Mouse (Mus musculus) embryonic facial prominence, embryonic 14.5 days (tissue): ENCODE results near the gene Cdk20. TPM values are rescaled to one million over a fixed set of nuclear protein-coding genes. Genes with fewer than 3 reads are reported as not detected.

Source experiments
- ATAC-seq: fragments of 200-750 bp; cut with Nextera tagmentation; 2 replicates; pipeline ENCODE4 v1.8.0; 2017; ENCODE audit warnings: low read depth, moderate number of reproducible peaks, moderate TSS enrichment
- DNase-seq: peaks from one replicate; pipeline ENCODE4 v3.0.0-alpha.2; 2015; ENCODE audit warnings: low spot score
- H3K27ac ChIP-seq: fragments of 300-500 bp; sonication (generic); replicated peaks from 2 replicates; pipeline ENCODE4 v1.5.1; 2014; ENCODE audit warnings: low read depth, mild to moderate bottlenecking, low read length, moderate library complexity
- H3K27me3 ChIP-seq: fragments of 300-500 bp; sonication (generic); replicated peaks from 2 replicates; pipeline ENCODE4 v1.6.1; 2014; ENCODE audit warnings: low read length; ENCODE audit not compliant: control insufficient read depth, insufficient read depth
- H3K36me3 ChIP-seq: fragments of 300-500 bp; sonication (generic); 2 replicates; pipeline ENCODE4 v1.6.1; 2014; ENCODE audit warnings: low read length, mixed read lengths; ENCODE audit not compliant: control insufficient read depth, insufficient read depth
- H3K4me1 ChIP-seq: fragments of 300-500 bp; sonication (generic); 2 replicates; pipeline ENCODE4 v1.6.1; 2014; ENCODE audit warnings: antibody characterized with exemption, low read length; ENCODE audit not compliant: control insufficient read depth, insufficient read depth
- H3K4me2 ChIP-seq: fragments of 300-500 bp; sonication (generic); 2 replicates; pipeline ENCODE4 v1.6.1; 2014; ENCODE audit warnings: low read depth, mild to moderate bottlenecking, low read length, moderate library complexity, mixed read lengths
- H3K4me3 ChIP-seq: fragments of 300-500 bp; sonication (generic); 2 replicates; pipeline ENCODE4 v1.5.1; 2014; ENCODE audit warnings: low read depth, mild to moderate bottlenecking, low read length
- H3K9ac ChIP-seq: fragments of 300-500 bp; sonication (generic); 2 replicates; pipeline ENCODE4 v1.6.1; 2014; ENCODE audit warnings: low read depth, mild to moderate bottlenecking, low read length, moderate library complexity, mixed read lengths
- H3K9me3 ChIP-seq: fragments of 300-500 bp; sonication (generic); 2 replicates; pipeline ENCODE4 v1.6.1; 2016; ENCODE audit warnings: low read length; ENCODE audit not compliant: control insufficient read depth
- WGBS: fragments of 180-500 bp; shearing (Covaris S2); extraction: QIAGEN DNeasy Blood & Tissue Kit; methylation state at CpG from one replicate; pipeline ENCODE4 v1.1.7; 2014; 5-methylcytosine and 5-hydroxymethylcytosine counted together
- polyA plus RNA-seq: library from polyadenylated mRNA; unstranded; fragments of >200 nt; fragmentation: Nextera tagmentation; extraction: Ambion mirVana; gene quantifications from 2 replicates; pipeline ENCODE4 v1.2.1, GENCODE M21; 2014

The Cdk20 gene
- polyA plus RNA-seq, 1 experiment from 2014 or later = 11.6 TPM

GRCm38 (mm10) chr13:64402006-64402405, 30.1 kb upstream of the Cdk20 start:
- 33% methylated on average over 3 of the region's 3 CpGs for WGBS
- H3K4me1 ChIP-seq = peaks cover 12% of the 10 kb centered on the region; the same call in 1 of the 2 replicates
- no peak overlapping the region for H3K4me3 ChIP-seq
- DNase-seq (peak; percentile 22), ATAC-seq (no peak)
- H3K27me3 ChIP-seq = no peaks in the 10 kb centered on the region
- no peak overlapping the region for H3K9ac ChIP-seq
- peak overlapping the region; percentile 40; the same call in 1 of the 2 replicates for H3K27ac ChIP-seq
- H3K36me3 ChIP-seq = no peaks in the 10 kb centered on the region
- H3K4me2 ChIP-seq = no peak overlapping the region
- H3K9me3 ChIP-seq = no peaks in the 10 kb centered on the region

DNA sequence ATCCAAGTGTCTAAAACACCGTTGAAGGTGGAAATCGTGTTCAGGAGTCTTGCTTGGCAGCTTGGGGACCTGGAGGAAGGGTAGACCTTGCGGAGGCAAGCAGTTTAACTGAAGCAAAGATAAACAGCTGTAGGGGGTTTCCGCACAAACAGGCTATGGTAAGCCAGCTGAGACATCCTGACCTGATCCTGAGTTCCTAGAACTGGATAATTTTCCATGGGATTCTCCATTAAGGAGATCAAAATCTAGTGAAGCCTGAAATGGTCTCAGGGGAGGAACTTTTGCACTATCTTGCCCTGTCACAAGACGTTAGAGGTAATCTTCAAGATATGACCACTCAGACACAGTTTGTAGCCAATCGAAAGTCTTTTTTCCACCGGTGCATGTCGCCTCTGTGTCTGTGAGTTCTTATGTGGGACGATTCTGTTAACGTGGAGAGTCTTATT, 29.6 kb upstream of the Cdk20 start:
- DNase-seq (no peak), ATAC-seq (no peak)
- no peaks in the 10 kb centered on the region for H3K36me3 ChIP-seq
- H3K4me3 ChIP-seq = no peak overlapping the region
- no peaks in the 10 kb centered on the region for H3K27me3 ChIP-seq
- H3K4me2 ChIP-seq = no peak overlapping the region
- H3K9me3 ChIP-seq = no peaks in the 10 kb centered on the region
- 77% methylated on average over 10 of the region's 10 CpGs for WGBS
- H3K9ac ChIP-seq = no peak overlapping the region
- H3K27ac ChIP-seq = no peak overlapping the region
- peaks cover 12% of the 10 kb centered on the region; the same call in 1 of the 2 replicates for H3K4me1 ChIP-seq

GRCm38 (mm10) chr13:64402951-64403460, 29.1 kb upstream of the Cdk20 start:
- no peaks in the 10 kb centered on the region for H3K9me3 ChIP-seq
- no peak overlapping the region for H3K9ac ChIP-seq
- H3K36me3 ChIP-seq = no peaks in the 10 kb centered on the region
- peaks cover 12% of the 10 kb centered on the region; the same call in 1 of the 2 replicates for H3K4me1 ChIP-seq
- H3K4me2 ChIP-seq = no peak overlapping the region
- no peaks in the 10 kb centered on the region for H3K27me3 ChIP-seq
- H3K27ac ChIP-seq = no peak overlapping the region
- no peak overlapping the region for H3K4me3 ChIP-seq
- DNase-seq = no peak
- 85% methylated on average over 8 of the region's 8 CpGs for WGBS
- no peak for ATAC-seq

DNA sequence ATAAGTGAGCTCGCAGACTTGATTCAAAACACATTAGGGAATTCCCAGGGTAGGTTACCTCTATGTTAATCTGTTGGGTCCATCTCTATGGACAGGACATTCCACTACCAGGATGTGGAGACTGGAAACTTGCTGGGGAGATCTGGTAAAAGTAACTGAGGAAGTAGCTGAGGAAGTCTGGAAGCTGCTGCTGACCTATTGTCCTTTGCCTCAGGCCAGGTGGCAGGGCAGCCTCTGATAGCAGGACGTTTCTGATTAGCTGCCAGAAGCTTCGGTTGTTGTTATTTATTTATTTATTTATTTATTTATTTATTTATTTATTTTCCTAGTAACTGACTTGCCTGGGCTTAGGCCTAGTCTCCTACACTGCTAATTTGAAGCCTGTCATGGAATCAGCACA, 28.6 kb upstream of the Cdk20 start:
- Histone ChIP-seq H3K9ac (no peak overlapping the region), H3K27ac (no peak overlapping the region), H3K27me3 (no peaks in the 10 kb centered on the region), H3K9me3 (no peaks in the 10 kb centered on the region), H3K36me3 (no peaks in the 10 kb centered on the region), H3K4me3 (no peak overlapping the region), H3K4me1 (peaks cover 12% of the 10 kb centered on the region; the same call in 1 of the 2 replicates), H3K4me2 (no peak overlapping the region)
- DNase-seq (no peak), ATAC-seq (no peak)
- 46% methylated on average over 3 of the region's 3 CpGs for WGBS

GRCm38 (mm10) chr13:64405550-64405949, 26.6 kb upstream of the Cdk20 start:
- 74% methylated on average over 6 of the region's 6 CpGs for WGBS
- no peak overlapping the region for H3K27ac ChIP-seq
- H3K4me1 ChIP-seq = peaks cover 12% of the 10 kb centered on the region; the same call in 1 of the 2 replicates
- peak; percentile 11 for DNase-seq
- H3K4me2 ChIP-seq = no peak overlapping the region
- no peaks in the 10 kb centered on the region for H3K27me3 ChIP-seq
- no peaks in the 10 kb centered on the region for H3K9me3 ChIP-seq
- no peak overlapping the region for H3K9ac ChIP-seq
- no peak overlapping the region for H3K4me3 ChIP-seq
- H3K36me3 ChIP-seq = no peaks in the 10 kb centered on the region
- ATAC-seq = no peak

- no peak for ATAC-seq
- H3K9ac ChIP-seq = no peak overlapping the region
- no peak overlapping the region for H3K27ac ChIP-seq
- no peaks in the 10 kb centered on the region for H3K36me3 ChIP-seq
- H3K27me3 ChIP-seq = no peaks in the 10 kb centered on the region
- DNase-seq = no peak
- 87% methylated on average over 5 of the region's 5 CpGs for WGBS
- no peaks in the 10 kb centered on the region for H3K4me1 ChIP-seq
- H3K9me3 ChIP-seq = no peaks in the 10 kb centered on the region
- no peak overlapping the region for H3K4me2 ChIP-seq
- H3K4me3 ChIP-seq = no peak overlapping the region
Measured at GRCm38 (mm10) chr13:64407992-64408391, 24.1 kb upstream of the Cdk20 start.

GRCm38 (mm10) chr13:64410604-64411003, 21.5 kb upstream of the Cdk20 start:
- Histone ChIP-seq H3K27me3 (no peaks in the 10 kb centered on the region), H3K9me3 (no peaks in the 10 kb centered on the region), H3K27ac (no peak overlapping the region), H3K36me3 (no peaks in the 10 kb centered on the region), H3K4me2 (no peak overlapping the region), H3K4me3 (no peak overlapping the region), H3K9ac (no peak overlapping the region), H3K4me1 (no peaks in the 10 kb centered on the region)
- WGBS = 78% methylated on average over 5 of the region's 5 CpGs
- no peak; the same call in 1 of the 2 replicates for ATAC-seq
- peak; percentile 47 for DNase-seq

DNA sequence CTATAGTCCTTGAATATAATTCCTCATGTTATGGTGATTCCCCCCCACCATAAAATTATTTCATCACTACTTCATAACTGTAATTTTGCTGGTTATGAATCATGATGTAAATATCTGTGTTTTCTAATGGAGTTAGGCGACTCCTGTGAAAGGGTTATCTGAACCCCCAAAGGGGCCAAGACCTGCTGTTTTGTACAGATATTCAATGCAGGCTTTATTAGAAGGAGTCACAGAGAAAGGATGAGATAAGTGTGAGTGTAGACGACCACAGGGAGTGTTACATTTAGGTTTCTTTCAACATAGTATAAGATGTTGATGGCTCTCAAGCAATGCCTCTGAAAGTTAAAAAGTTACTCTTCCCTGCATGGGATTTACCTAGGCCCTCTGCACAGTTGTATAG, 20.8 kb upstream of the Cdk20 start:
- no peak for ATAC-seq
- H3K9me3 ChIP-seq = no peaks in the 10 kb centered on the region
- H3K27ac ChIP-seq = no peak overlapping the region
- no peak overlapping the region for H3K4me3 ChIP-seq
- no peaks in the 10 kb centered on the region for H3K4me1 ChIP-seq
- 68% methylated on average over 2 of the region's 2 CpGs for WGBS
- H3K27me3 ChIP-seq = no peaks in the 10 kb centered on the region
- H3K9ac ChIP-seq = no peak overlapping the region
- no peaks in the 10 kb centered on the region for H3K36me3 ChIP-seq
- DNase-seq = no peak
- H3K4me2 ChIP-seq = no peak overlapping the region

DNA sequence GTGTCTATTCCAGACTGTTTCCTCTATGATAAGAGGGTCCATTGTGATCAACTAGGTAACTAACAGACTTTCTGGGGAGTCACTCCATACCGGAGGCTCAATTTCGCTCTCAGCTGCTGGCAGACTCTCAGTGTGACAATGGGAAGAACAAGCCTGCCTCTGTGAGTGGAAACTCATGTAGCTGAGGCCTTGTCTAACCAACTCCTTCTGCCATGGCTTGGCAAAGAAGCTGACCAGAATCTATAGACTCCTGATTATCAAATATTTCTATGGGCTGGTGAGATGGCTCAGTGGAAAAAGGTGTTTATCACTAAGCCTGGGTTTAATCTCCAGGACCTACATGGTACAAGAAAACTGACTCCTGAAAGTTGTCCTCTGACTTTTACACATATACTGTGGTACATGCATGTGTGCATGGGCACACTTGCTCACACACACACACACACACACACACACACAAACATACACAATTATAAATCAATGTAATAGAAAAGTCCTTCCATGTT, 19.3 kb upstream of the Cdk20 start:
- H3K27me3 ChIP-seq = no peaks in the 10 kb centered on the region
- whole genome bisulfite sequencing = 62% methylated on average over 2 of the region's 2 CpGs
- H3K4me3 ChIP-seq = no peak overlapping the region
- H3K27ac ChIP-seq = no peak overlapping the region
- H3K4me2 ChIP-seq = no peak overlapping the region
- ATAC-seq (no peak), DNase-seq (no peak)
- H3K9ac ChIP-seq = no peak overlapping the region
- no peaks in the 10 kb centered on the region for H3K9me3 ChIP-seq
- no peaks in the 10 kb centered on the region for H3K4me1 ChIP-seq
- H3K36me3 ChIP-seq = no peaks in the 10 kb centered on the region
